Mouse (Mus musculus): Measurements from ENCODE around the gene Faah. TPM values are rescaled to one million over a fixed set of nuclear protein-coding genes. Genes with fewer than 3 reads are reported as not detected.

The Faah gene
- polyA plus RNA-seq, 1 experiment from 2014 or later = 2.1 TPM

DNA sequence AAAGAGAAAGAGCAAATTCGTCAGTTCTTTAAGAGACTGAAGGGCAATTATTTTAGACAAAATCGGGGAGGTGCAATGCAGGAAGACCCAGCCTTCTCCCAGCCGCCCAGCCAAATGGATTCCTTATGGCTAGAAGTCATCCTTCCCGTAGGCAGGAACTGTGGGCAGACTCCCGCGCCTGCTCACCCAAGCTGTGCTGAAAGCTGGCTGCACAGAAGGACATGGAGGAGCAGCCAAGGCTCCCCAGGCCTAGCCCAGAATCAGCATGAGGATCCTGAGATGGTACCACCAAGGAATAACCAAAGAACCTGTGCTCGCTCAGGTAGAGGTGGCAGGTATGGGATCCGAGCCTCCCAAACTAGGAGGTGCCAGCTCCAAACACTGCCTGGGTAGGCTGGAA is 1.7 kb downstream of the Faah start:
- Histone ChIP-seq H3K4me2 (ENCODE audit: low read depth, low read length) (no peak overlapping the region), H3K27me3 (ENCODE audit: control insufficient read depth, insufficient read depth, low read length) (peaks cover 35% of the 10 kb centered on the region), H3K9me3 (replicated peaks; ENCODE audit: control insufficient read depth, low read length) (no peaks in the 10 kb centered on the region), H3K4me1 (ENCODE audit: control insufficient read depth, insufficient read depth, low read length) (0 out of 2 replicates have a peak, but pooled peaks cover 3% of the 10 kb centered on the region), H3K27ac (ENCODE audit: low read length) (no peak overlapping the region), H3K36me3 (ENCODE audit: control insufficient read depth, insufficient read depth) (no peaks in the 10 kb centered on the region), H3K4me3 (ENCODE audit: low read length) (no peak overlapping the region), H3K9ac (ENCODE audit: low read length) (no peak overlapping the region)
- WGBS = 62% methylated on average over 8 of the region's 8 CpGs
- no peak for ATAC-seq (replicated peaks; ENCODE audit: extremely low read depth, insufficient read depth, low FRiP score)

DNA sequence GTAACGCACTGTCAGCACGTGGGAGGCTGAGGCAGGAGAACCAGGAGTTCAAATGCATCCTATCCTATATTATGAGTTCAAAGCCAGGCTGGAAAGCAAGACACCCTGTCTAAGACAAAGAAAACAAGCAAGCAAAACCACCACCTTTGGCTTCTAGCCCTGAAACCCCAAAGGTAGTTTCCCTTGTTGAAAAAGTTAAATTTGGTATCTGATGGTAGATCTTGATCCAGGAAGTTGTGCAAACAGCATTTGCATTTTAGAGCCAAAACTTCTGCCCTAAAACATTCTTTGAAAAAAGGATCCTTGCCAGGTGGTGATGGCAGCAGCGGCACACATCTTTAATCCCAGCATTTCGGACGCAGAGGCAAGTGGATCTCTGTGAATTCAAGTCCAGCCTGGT is 2.2 kb downstream of the Faah start:
- Histone ChIP-seq H3K9ac (ENCODE audit: low read length) (no peak overlapping the region), H3K27me3 (ENCODE audit: control insufficient read depth, insufficient read depth, low read length) (peaks cover 35% of the 10 kb centered on the region), H3K4me1 (ENCODE audit: control insufficient read depth, insufficient read depth, low read length) (0 out of 2 replicates have a peak, but pooled peaks cover 3% of the 10 kb centered on the region), H3K4me2 (ENCODE audit: low read depth, low read length) (no peak overlapping the region), H3K4me3 (ENCODE audit: low read length) (no peak overlapping the region), H3K27ac (ENCODE audit: low read length) (no peak overlapping the region), H3K36me3 (ENCODE audit: control insufficient read depth, insufficient read depth) (no peaks in the 10 kb centered on the region), H3K9me3 (replicated peaks; ENCODE audit: control insufficient read depth, low read length) (no peaks in the 10 kb centered on the region)
- no peak for ATAC-seq (replicated peaks; ENCODE audit: extremely low read depth, insufficient read depth, low FRiP score)
- 73% methylated on average over 5 of the region's 5 CpGs for WGBS

DNA sequence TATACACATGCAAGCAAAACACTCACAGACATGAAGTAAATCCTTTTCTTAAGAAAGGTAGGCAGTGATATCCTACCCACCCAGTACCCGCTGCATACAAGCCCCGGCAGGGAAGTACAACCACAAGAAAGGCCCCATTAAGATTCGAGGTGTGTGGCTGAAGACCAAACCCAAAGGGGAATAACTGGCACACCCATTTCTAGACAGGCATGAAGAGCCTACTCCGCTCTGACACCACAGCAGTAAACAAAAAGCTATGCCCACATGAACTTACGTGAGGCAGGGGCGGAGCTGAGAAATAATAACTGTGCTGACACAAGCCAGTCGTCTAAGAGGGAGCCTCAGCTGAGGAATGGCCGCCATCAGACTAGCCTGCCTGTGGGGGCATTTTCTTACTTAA is 7.5 kb downstream of the Faah start:
- H3K27me3 ChIP-seq (ENCODE audit: control insufficient read depth, insufficient read depth, low read length) = peaks cover 10% of the 10 kb centered on the region
- no peaks in the 10 kb centered on the region for H3K36me3 ChIP-seq (ENCODE audit: control insufficient read depth, insufficient read depth)
- H3K4me1 ChIP-seq (ENCODE audit: control insufficient read depth, insufficient read depth, low read length) = no peaks in the 10 kb centered on the region
- no peak overlapping the region for H3K4me3 ChIP-seq (ENCODE audit: low read length)
- no peak for ATAC-seq (replicated peaks; ENCODE audit: extremely low read depth, insufficient read depth, low FRiP score)
- H3K9ac ChIP-seq (ENCODE audit: low read length) = no peak overlapping the region
- no peaks in the 10 kb centered on the region for H3K9me3 ChIP-seq (replicated peaks; ENCODE audit: control insufficient read depth, low read length)
- no peak overlapping the region for H3K4me2 ChIP-seq (ENCODE audit: low read depth, low read length)
- 69% methylated on average over 8 of the region's 8 CpGs for WGBS
- H3K27ac ChIP-seq (ENCODE audit: low read length) = no peak overlapping the region

DNA sequence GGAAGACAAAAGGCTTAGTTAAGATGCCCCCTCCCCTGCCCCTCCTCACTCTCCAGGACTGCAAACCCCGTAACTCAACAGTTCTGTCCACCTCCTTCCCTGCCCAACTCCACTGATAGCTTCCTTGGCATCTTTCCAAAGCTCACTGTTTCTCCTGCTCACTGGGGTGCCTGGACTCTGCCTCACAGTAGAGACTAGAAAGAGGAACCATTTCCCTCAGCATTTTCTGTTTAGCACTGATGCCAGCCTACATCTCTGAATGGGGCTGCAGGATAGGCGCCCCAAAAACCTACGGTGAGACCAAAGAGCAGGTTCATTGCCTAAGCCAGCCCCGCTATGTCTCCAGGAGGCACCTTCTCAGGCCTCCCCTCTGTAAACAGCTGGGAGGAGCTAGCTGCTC is 16.5 kb downstream of the Faah start:
- Histone ChIP-seq H3K4me1 (ENCODE audit: control insufficient read depth, insufficient read depth, low read length) (peaks cover 2% of the 10 kb centered on the region; the same call in 1 of the 2 replicates), H3K4me3 (ENCODE audit: low read length) (no peak overlapping the region), H3K9ac (ENCODE audit: low read length) (no peak overlapping the region), H3K27ac (ENCODE audit: low read length) (no peak overlapping the region), H3K9me3 (replicated peaks; ENCODE audit: control insufficient read depth, low read length) (no peaks in the 10 kb centered on the region), H3K36me3 (ENCODE audit: control insufficient read depth, insufficient read depth) (no peaks in the 10 kb centered on the region), H3K4me2 (ENCODE audit: low read depth, low read length) (no peak overlapping the region), H3K27me3 (ENCODE audit: control insufficient read depth, insufficient read depth, low read length) (peaks cover 10% of the 10 kb centered on the region; the same call in 1 of the 2 replicates)
- 62% methylated on average over 4 of the region's 4 CpGs for whole genome bisulfite sequencing
- ATAC-seq (replicated peaks; ENCODE audit: extremely low read depth, insufficient read depth, low FRiP score) = no peak

DNA sequence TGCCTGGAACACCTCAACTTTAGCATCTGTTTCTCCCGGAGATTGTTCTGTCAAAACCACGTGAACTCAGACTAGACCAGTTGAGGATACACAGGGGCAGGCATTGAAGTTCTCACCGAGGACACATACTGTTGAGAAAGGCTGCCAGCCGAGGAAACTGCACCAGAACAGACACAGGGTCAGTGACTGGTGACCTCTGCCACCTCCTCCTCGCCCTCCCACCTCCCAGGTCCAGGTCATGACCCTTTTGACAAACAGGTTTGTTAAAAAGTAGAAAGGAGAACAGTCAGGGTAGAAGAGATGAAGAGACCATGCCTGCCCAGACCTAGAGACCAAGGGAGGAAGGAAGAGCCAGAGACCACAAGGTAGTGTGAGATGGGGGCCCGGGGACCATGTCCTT is 17.1 kb downstream of the Faah start:
- no peak for ATAC-seq (replicated peaks; ENCODE audit: extremely low read depth, insufficient read depth, low FRiP score)
- H3K9me3 ChIP-seq (replicated peaks; ENCODE audit: control insufficient read depth, low read length) = no peaks in the 10 kb centered on the region
- no peak overlapping the region for H3K4me3 ChIP-seq (ENCODE audit: low read length)
- H3K27me3 ChIP-seq (ENCODE audit: control insufficient read depth, insufficient read depth, low read length) = peaks cover 10% of the 10 kb centered on the region; the same call in 1 of the 2 replicates
- H3K4me1 ChIP-seq (ENCODE audit: control insufficient read depth, insufficient read depth, low read length) = peaks cover 2% of the 10 kb centered on the region; the same call in 1 of the 2 replicates
- 46% methylated on average over 6 of the region's 6 CpGs for WGBS
- no peaks in the 10 kb centered on the region for H3K36me3 ChIP-seq (ENCODE audit: control insufficient read depth, insufficient read depth)
- H3K9ac ChIP-seq (ENCODE audit: low read length) = no peak overlapping the region
- H3K4me2 ChIP-seq (ENCODE audit: low read depth, low read length) = no peak overlapping the region
- no peak overlapping the region for H3K27ac ChIP-seq (ENCODE audit: low read length)

DNA sequence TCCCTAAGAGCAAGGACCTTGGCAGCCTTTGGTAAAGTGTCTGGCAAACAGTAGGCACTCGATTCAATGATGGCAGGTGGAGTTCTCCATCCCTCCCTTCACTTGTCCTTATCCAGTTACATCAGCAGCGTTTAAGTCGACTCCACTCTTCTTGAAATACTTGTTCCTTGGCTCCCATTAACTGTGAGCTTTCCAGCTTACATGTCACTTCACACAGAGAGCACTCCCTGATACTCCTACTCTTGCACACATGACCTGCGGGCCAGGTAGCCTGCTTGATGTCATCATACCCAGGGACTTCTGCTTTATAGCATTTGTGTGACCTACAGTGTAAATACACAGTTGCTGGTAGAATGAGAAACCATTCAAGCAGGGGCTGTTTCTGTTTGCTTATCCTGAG is 21.0 kb downstream of the Faah start:
- no peak overlapping the region for H3K4me3 ChIP-seq (ENCODE audit: low read length)
- peaks cover 6% of the 10 kb centered on the region; the same call in 1 of the 2 replicates for H3K27me3 ChIP-seq (ENCODE audit: control insufficient read depth, insufficient read depth, low read length)
- no peak overlapping the region for H3K9ac ChIP-seq (ENCODE audit: low read length)
- no peak overlapping the region for H3K4me2 ChIP-seq (ENCODE audit: low read depth, low read length)
- ATAC-seq (replicated peaks; ENCODE audit: extremely low read depth, insufficient read depth, low FRiP score) = no peak
- H3K36me3 ChIP-seq (ENCODE audit: control insufficient read depth, insufficient read depth) = no peaks in the 10 kb centered on the region
- H3K4me1 ChIP-seq (ENCODE audit: control insufficient read depth, insufficient read depth, low read length) = peaks cover 2% of the 10 kb centered on the region; the same call in 1 of the 2 replicates
- H3K9me3 ChIP-seq (replicated peaks; ENCODE audit: control insufficient read depth, low read length) = no peaks in the 10 kb centered on the region; the same call in 1 of the 2 replicates
- 65% methylated on average over 4 of the region's 4 CpGs for WGBS
- H3K27ac ChIP-seq (ENCODE audit: low read length) = no peak overlapping the region

DNA sequence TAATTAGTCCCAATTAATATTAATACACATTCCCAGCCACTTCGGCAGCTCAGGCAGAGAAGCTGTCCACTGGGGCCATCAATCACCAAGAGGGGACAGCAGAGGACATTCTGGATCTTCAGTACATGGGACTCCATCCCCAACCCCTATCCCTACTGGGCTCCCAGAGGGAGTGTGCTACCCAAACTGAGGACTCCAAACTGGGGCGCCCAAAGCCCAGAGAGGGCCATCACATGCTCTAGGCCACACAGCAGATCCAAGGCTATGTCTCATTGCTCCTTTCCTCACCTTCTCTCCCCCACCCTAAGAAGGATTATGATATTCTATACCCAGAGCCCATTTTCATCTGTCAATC is 22.4 kb downstream of the Faah start:
- no peak for ATAC-seq (replicated peaks; ENCODE audit: extremely low read depth, insufficient read depth, low FRiP score)
- no peak overlapping the region for H3K9ac ChIP-seq (ENCODE audit: low read length)
- H3K9me3 ChIP-seq (replicated peaks; ENCODE audit: control insufficient read depth, low read length) = peaks cover 3% of the 10 kb centered on the region
- 0 out of 2 replicates have a peak, but pooled peaks cover 3% of the 10 kb centered on the region for H3K27me3 ChIP-seq (ENCODE audit: control insufficient read depth, insufficient read depth, low read length)
- H3K4me1 ChIP-seq (ENCODE audit: control insufficient read depth, insufficient read depth, low read length) = no peaks in the 10 kb centered on the region
- no peak overlapping the region for H3K27ac ChIP-seq (ENCODE audit: low read length)
- H3K4me3 ChIP-seq (ENCODE audit: low read length) = no peak overlapping the region
- WGBS = 69% methylated on average over 2 of the region's 2 CpGs
- no peaks in the 10 kb centered on the region for H3K36me3 ChIP-seq (ENCODE audit: control insufficient read depth, insufficient read depth)
- no peak overlapping the region for H3K4me2 ChIP-seq (ENCODE audit: low read depth, low read length)

DNA sequence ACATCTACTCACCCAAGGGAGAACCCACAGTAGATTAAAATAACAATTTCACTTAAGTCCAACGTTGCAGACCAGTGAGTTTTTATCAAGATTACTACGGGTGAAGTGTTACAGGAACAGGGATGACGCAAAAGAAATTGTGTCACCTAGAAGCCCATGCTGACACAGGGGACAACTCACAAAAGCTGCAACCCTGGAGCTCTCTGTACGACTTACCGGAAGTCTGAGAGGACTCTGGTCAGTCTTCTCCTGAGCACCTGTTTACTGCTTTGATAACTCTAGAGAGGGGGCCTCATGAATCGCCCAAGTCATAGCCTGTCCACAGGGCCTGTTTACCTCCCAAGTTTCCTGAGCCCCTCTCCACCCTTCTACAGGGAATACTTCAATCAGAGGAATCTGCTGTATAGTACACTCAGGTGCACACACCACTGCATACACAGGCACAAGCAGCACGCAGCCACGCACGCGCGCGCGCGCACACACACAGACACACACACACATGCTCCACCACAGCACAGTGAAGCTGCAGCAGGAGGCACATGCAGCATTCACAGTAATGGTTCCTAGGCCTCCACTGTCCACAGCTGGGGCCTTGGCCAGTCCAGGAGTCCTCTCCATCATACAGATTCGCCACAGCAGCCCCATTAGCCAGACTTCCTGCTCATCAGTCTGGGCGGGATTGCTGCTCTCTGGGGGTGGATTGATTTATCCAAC is 22.9 kb downstream of the Faah start:
- no peaks in the 10 kb centered on the region for H3K4me1 ChIP-seq (ENCODE audit: control insufficient read depth, insufficient read depth, low read length)
- 76% methylated on average over 16 of the region's 16 CpGs for WGBS
- H3K4me3 ChIP-seq (ENCODE audit: low read length) = no peak overlapping the region
- no peak for ATAC-seq (replicated peaks; ENCODE audit: extremely low read depth, insufficient read depth, low FRiP score)
- peaks cover 3% of the 10 kb centered on the region for H3K9me3 ChIP-seq (replicated peaks; ENCODE audit: control insufficient read depth, low read length)
- H3K36me3 ChIP-seq (ENCODE audit: control insufficient read depth, insufficient read depth) = no peaks in the 10 kb centered on the region
- H3K4me2 ChIP-seq (ENCODE audit: low read depth, low read length) = no peak overlapping the region
- no peak overlapping the region for H3K9ac ChIP-seq (ENCODE audit: low read length)
- H3K27ac ChIP-seq (ENCODE audit: low read length) = no peak overlapping the region
- 0 out of 2 replicates have a peak, but pooled peaks cover 1% of the 10 kb centered on the region for H3K27me3 ChIP-seq (ENCODE audit: control insufficient read depth, insufficient read depth, low read length)

DNA sequence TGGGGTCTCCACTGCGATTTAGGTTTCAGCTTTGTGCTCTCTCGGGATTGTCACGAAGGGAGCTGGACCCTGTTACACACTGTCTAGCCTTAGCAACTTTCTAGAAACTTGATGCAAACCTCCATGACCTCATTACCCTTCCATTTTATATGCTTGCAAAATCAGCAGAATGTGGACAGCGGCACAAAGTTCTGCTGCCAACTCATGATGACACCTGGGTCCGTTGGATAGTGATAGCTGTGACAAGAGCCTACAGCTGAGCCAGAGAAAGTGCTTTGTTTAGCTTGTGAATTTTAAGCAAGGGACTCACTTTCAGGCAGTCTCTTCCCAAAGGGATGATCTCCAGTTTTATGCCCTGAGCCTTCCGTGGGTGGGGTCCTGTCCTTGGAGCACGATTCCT is 28.3 kb downstream of the Faah start:
- ATAC-seq (replicated peaks; ENCODE audit: extremely low read depth, insufficient read depth, low FRiP score) = no peak
- Histone ChIP-seq H3K9me3 (replicated peaks; ENCODE audit: control insufficient read depth, low read length) (peaks cover 3% of the 10 kb centered on the region), H3K4me2 (ENCODE audit: low read depth, low read length) (no peak overlapping the region), H3K27me3 (ENCODE audit: control insufficient read depth, insufficient read depth, low read length) (peaks cover under 1% of the 10 kb centered on the region; the same call in 1 of the 2 replicates), H3K4me3 (ENCODE audit: low read length) (no peak overlapping the region), H3K27ac (ENCODE audit: low read length) (no peak overlapping the region), H3K9ac (ENCODE audit: low read length) (no peak overlapping the region), H3K36me3 (ENCODE audit: control insufficient read depth, insufficient read depth) (no peaks in the 10 kb centered on the region), H3K4me1 (ENCODE audit: control insufficient read depth, insufficient read depth, low read length) (0 out of 2 replicates have a peak, but pooled peaks cover under 1% of the 10 kb centered on the region)
- WGBS = 75% methylated on average over 7 of the region's 7 CpGs
